Mouse (Mus musculus) liver, embryonic 15.5 days (tissue): Measurements from ENCODE around the gene Galnt6. TPM values are rescaled to one million over a fixed set of nuclear protein-coding genes. Genes with fewer than 3 reads are reported as not detected.
"Not testable (repeated sequence)": the region's sequence is repeated elsewhere in the genome, so short reads cannot be mapped to it uniquely, and the experiment has no call there.

Experiments used
- ATAC-seq: fragments of 200-750 bp; cut with Nextera tagmentation; 2 replicates; pipeline ENCODE4 v1.8.0; 2017; ENCODE audit warnings: moderate number of reproducible peaks, mild to moderate bottlenecking, moderate library complexity; ENCODE audit not compliant: insufficient read depth
- H3K27ac ChIP-seq: fragments of 300-500 bp; sonication (generic); replicated peaks from 2 replicates; pipeline ENCODE4 v1.5.1; 2015; ENCODE audit warnings: mild to moderate bottlenecking, inconsistent platforms
- H3K27me3 ChIP-seq: fragments of 300-500 bp; sonication (generic); 2 replicates; pipeline ENCODE4 v1.6.1; 2015; ENCODE audit warnings: mild to moderate bottlenecking, inconsistent platforms
- H3K36me3 ChIP-seq: fragments of 300-500 bp; sonication (generic); replicated peaks from 2 replicates; pipeline ENCODE4 v1.6.1; 2015; ENCODE audit warnings: moderate library complexity, mild to moderate bottlenecking, inconsistent platforms
- H3K4me1 ChIP-seq: fragments of 300-500 bp; sonication (generic); replicated peaks from 2 replicates; pipeline ENCODE4 v1.6.1; 2015; ENCODE audit warnings: inconsistent platforms
- H3K4me2 ChIP-seq: fragments of 300-500 bp; sonication (generic); 2 replicates; pipeline ENCODE4 v1.6.1; 2015; ENCODE audit warnings: moderate library complexity, mild to moderate bottlenecking, inconsistent platforms
- H3K4me3 ChIP-seq: fragments of 300-500 bp; sonication (generic); replicated peaks from 2 replicates; pipeline ENCODE4 v1.5.1; 2015; ENCODE audit warnings: mild to moderate bottlenecking, inconsistent platforms
- H3K9ac ChIP-seq: fragments of 300-500 bp; sonication (generic); 2 replicates; pipeline ENCODE4 v1.6.1; 2015; ENCODE audit warnings: moderate library complexity, mild to moderate bottlenecking, inconsistent platforms
- H3K9me3 ChIP-seq: fragments of 300-500 bp; sonication (generic); replicated peaks from 2 replicates; pipeline ENCODE4 v1.6.1; 2016; ENCODE audit warnings: inconsistent platforms
- WGBS: fragments of 180-500 bp; shearing (Covaris S2); methylation state at CpG from one replicate; pipeline ENCODE4 v1.1.7; 2015; ENCODE audit warnings: mixed read lengths; ENCODE audit not compliant: insufficient replicate concordance; 5-methylcytosine and 5-hydroxymethylcytosine counted together
- polyA plus RNA-seq: library from polyadenylated mRNA; unstranded; fragments of >200 nt; fragmentation: Nextera tagmentation; extraction: Ambion mirVana; gene quantifications from 2 replicates; pipeline ENCODE4 v1.2.1, GENCODE M21; 2015

The Galnt6 gene
- 1.2 and 1.5 TPM in 2 replicates for polyA plus RNA-seq

GRCm38 (mm10) chr15:100729281-100729985 is at the start of gene Galnt6:
Gene Galnt6, minus strand, starts transcription at chr15:100729376.
- peaks cover 26% of the 10 kb centered on the region for H3K4me1 ChIP-seq
- H3K4me2 ChIP-seq, result peak within 1 kb of the TSS; percentile 69
- 9% methylated on average over 39 of the region's 57 CpGs for WGBS
- H3K4me3 ChIP-seq, result peak within 1 kb of the TSS; percentile 48
- no peaks in the 10 kb centered on the region for H3K36me3 ChIP-seq
- peak; percentile 54; the same call in 1 of the 2 replicates for ATAC-seq
- no peaks in the 10 kb centered on the region; the same call in 1 of the 2 replicates for H3K9me3 ChIP-seq
- peaks cover 78% of the 10 kb centered on the region for H3K27me3 ChIP-seq
- H3K9ac ChIP-seq, result no peak within 1 kb of the TSS
- no peak within 1 kb of the TSS for H3K27ac ChIP-seq

- Histone ChIP-seq H3K27me3 (peaks cover 26% of the 10 kb centered on the region; the same call in 1 of the 2 replicates), H3K9me3 (no peaks in the 10 kb centered on the region), H3K36me3 (no peaks in the 10 kb centered on the region), H3K27ac (no peak overlapping the region), H3K4me2 (no peak overlapping the region), H3K4me3 (no peak overlapping the region), H3K4me1 (no peaks in the 10 kb centered on the region), H3K9ac (no peak overlapping the region)
- no peak for ATAC-seq
- 61% methylated on average over 32 of the region's 32 CpGs for WGBS
Measured at GRCm38 (mm10) chr15:100777020-100778016, 48.1 kb upstream of the Galnt6 start.

DNA sequence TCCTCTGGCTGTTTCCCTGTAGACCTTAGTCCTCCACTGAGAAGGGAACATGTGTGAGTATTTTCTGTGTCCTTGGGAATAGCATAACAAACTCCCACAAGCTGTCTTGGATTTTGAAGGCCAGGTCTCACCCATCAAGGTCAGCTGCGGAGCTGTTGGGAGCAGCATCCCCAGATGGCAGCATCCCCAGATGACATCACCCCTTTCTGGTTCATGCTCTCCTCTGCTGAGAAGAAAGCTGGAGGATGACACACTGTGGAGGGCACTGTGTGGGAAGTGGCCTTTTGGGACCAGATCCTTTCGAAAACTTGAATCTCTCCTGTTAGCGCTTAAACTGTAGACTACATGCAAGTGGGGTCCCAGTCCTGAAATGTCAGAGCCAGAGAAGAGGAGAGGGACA is 47.2 kb upstream of the Galnt6 start:
- ATAC-seq, result no peak
- 81% methylated on average over 3 of the region's 3 CpGs for WGBS
- Histone ChIP-seq H3K36me3 (no peaks in the 10 kb centered on the region), H3K27me3 (peaks cover 26% of the 10 kb centered on the region; the same call in 1 of the 2 replicates), H3K9ac (no peak overlapping the region), H3K27ac (no peak overlapping the region), H3K4me3 (no peak overlapping the region), H3K4me2 (no peak overlapping the region), H3K4me1 (no peaks in the 10 kb centered on the region), H3K9me3 (no peaks in the 10 kb centered on the region)

GRCm38 (mm10) chr15:100775189-100776166 is 46.3 kb upstream of the Galnt6 start:
- Histone ChIP-seq H3K9me3 (no peaks in the 10 kb centered on the region), H3K9ac (no peak overlapping the region), H3K36me3 (no peaks in the 10 kb centered on the region), H3K4me3 (no peak overlapping the region), H3K4me2 (no peak overlapping the region), H3K4me1 (no peaks in the 10 kb centered on the region), H3K27ac (no peak overlapping the region), H3K27me3 (peaks cover 20% of the 10 kb centered on the region; the same call in 1 of the 2 replicates)
- ATAC-seq, result no peak
- WGBS, result 54% methylated on average over 19 of the region's 19 CpGs

DNA sequence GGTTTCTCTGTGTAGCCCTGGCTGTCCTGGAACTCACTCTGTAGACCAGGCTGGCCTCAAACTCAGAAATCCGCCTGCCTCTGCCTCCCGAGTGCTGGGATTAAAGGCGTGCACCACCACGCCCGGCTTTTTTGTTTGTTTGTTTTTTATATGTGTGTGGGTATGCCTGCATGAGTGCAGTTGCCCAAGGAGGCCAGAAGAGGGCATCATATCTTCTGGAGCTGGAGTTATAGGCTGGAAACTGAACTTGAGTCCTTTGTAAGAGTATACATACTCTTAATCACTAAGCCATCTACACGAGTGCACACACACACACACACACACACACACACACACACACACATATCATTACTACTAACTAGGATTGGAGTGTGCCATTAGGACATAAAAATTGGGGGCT is 44.7 kb upstream of the Galnt6 start:
- not testable (repeated sequence) for H3K36me3 ChIP-seq, H3K9ac ChIP-seq, H3K4me2 ChIP-seq, H3K4me3 ChIP-seq, H3K4me1 ChIP-seq, H3K27ac ChIP-seq, H3K9me3 ChIP-seq, ATAC-seq
- WGBS, result 74% methylated on average over 6 of the region's 6 CpGs
- H3K27me3 ChIP-seq, result peaks cover 20% of the 10 kb centered on the region; the same call in 1 of the 2 replicates

DNA sequence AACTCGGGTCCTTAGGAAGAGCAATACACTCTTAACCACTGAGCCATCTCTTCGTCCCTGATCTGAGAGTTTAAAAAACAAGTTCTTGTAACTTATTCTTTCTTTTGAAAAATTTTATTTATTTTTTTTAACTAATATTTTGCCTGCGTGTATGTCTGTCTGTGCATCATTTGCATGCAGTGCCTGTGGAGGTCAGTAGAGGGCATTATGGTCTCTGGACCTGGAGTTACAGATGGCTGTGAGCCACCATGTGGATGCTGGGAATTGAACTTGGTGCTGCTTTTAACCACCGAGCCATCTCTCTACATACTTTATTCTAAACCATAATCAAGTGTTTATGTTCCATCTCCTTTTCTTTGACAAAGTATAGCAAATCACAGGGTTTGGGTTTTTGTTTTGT is 43.5 kb upstream of the Galnt6 start:
- no peak for ATAC-seq
- Histone ChIP-seq H3K4me2 (no peak overlapping the region), H3K27ac (no peak overlapping the region), H3K9me3 (no peaks in the 10 kb centered on the region), H3K36me3 (no peaks in the 10 kb centered on the region), H3K9ac (no peak overlapping the region), H3K27me3 (peaks cover 20% of the 10 kb centered on the region; the same call in 1 of the 2 replicates), H3K4me3 (no peak overlapping the region), H3K4me1 (no peaks in the 10 kb centered on the region)
- 69% methylated on average over 4 of the region's 4 CpGs for whole genome bisulfite sequencing

DNA sequence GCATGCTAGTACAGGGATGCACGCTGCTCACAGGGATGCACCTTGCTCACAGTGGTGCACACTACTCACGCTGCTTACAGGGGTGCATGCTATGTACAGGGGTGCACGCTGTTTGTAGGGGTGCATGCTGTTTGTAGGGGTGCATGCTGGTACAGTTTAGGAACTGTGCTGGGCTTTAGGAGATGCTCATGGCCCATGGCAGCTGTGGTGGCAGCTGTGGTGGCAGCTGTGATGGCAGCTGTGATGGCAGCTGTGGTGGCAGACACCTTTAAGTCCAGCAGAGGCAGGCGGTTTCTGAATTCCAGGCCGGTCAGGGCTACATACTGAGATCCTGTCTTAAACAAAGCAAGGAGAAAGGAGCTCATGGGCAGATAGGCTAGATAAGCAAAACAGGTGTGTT is 41.2 kb upstream of the Galnt6 start:
- Histone ChIP-seq H3K9me3 (no peaks in the 10 kb centered on the region), H3K27ac (no peak overlapping the region), H3K36me3 (no peaks in the 10 kb centered on the region), H3K4me3 (no peak overlapping the region), H3K27me3 (peaks cover 21% of the 10 kb centered on the region), H3K9ac (no peak overlapping the region), H3K4me2 (no peak overlapping the region), H3K4me1 (no peaks in the 10 kb centered on the region)
- WGBS, result 77% methylated on average over 5 of the region's 5 CpGs
- no peak for ATAC-seq

- H3K9ac ChIP-seq, H3K4me2 ChIP-seq, ATAC-seq, H3K4me1 ChIP-seq, H3K9me3 ChIP-seq, H3K27ac ChIP-seq, H3K4me3 ChIP-seq, H3K36me3 ChIP-seq: not testable (repeated sequence)
- H3K27me3 ChIP-seq, result peaks cover 32% of the 10 kb centered on the region
- 63% methylated on average over 4 of the region's 4 CpGs for WGBS
Measured at GRCm38 (mm10) chr15:100769023-100769422, 39.8 kb upstream of the Galnt6 start.

DNA sequence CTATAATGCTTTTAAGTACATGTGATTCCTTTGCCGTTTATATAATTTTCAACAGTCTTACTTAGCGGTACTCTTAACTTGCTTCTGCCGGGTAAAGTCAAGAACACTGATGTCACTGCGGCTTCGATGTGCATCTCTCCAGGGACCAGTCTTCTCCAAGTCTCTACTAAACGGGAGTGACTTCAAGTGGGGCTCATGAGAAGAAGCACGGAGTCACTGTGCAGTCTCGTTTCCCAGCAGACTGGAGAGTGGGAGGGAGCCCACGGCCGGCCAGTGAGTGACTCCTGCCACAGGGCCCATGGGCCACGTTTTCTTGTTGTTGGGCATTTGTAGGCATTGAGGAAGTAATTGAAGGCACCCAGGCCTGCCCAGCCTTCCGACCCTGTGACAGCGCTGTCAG is 38.7 kb upstream of the Galnt6 start:
- Histone ChIP-seq H3K4me3 (no peak overlapping the region), H3K27me3 (peaks cover 44% of the 10 kb centered on the region), H3K27ac (no peak overlapping the region), H3K4me1 (no peaks in the 10 kb centered on the region), H3K4me2 (no peak overlapping the region), H3K36me3 (no peaks in the 10 kb centered on the region), H3K9me3 (no peaks in the 10 kb centered on the region), H3K9ac (no peak overlapping the region)
- WGBS, result 77% methylated on average over 13 of the region's 13 CpGs
- no peak for ATAC-seq

GRCm38 (mm10) chr15:100766826-100767225 is 37.6 kb upstream of the Galnt6 start:
- Histone ChIP-seq H3K27ac (no peak overlapping the region), H3K4me1 (peaks cover 4% of the 10 kb centered on the region), H3K4me3 (no peak overlapping the region), H3K36me3 (no peaks in the 10 kb centered on the region), H3K27me3 (peaks cover 54% of the 10 kb centered on the region), H3K4me2 (no peak overlapping the region), H3K9me3 (no peaks in the 10 kb centered on the region), H3K9ac (no peak overlapping the region)
- WGBS, result 45% methylated on average over 9 of the region's 9 CpGs
- no peak for ATAC-seq
